Mouse (Mus musculus): ENCODE results near the gene Olfr643. TPM values are rescaled to one million over a fixed set of nuclear protein-coding genes. Genes with fewer than 3 reads are reported as not detected.

Gene Olfr643
- not detected for total RNA-seq (2021)

- DNase-seq = no peak
Observed at GRCm38 (mm10) chr7:104137305-104137704, at the start of gene Olfr643. Olfr643 (minus strand) TSS chr7:104137405.

- DNase-seq = no peak
Observed at GRCm38 (mm10) chr7:104183292-104183691, 46.1 kb upstream of the Olfr643 start, which contains the start of gene Olfr648. Olfr648 (minus strand) TSS chr7:104183392.

GRCm38 (mm10) chr7:104179074-104179473 is 41.9 kb upstream of the Olfr643 start:
- DNase-seq = no peak

GRCm38 (mm10) chr7:104178422-104179054 is 41.3 kb upstream of the Olfr643 start:
- DNase-seq = no peak

GRCm38 (mm10) chr7:104175085-104175484 is 37.9 kb upstream of the Olfr643 start:
- DNase-seq = no peak

GRCm38 (mm10) chr7:104169634-104170204 is 32.5 kb upstream of the Olfr643 start:
- DNase-seq = no peak

GRCm38 (mm10) chr7:104167105-104167504 is 29.9 kb upstream of the Olfr643 start:
- no peak for DNase-seq

- no peak for DNase-seq
Observed at GRCm38 (mm10) chr7:104150456-104150855, 13.3 kb upstream of the Olfr643 start, which contains the start of gene Ubqlnl. Ubqlnl (minus strand) TSS chr7:104150556.

GRCm38 (mm10) chr7:104143179-104143578 is 6.0 kb upstream of the Olfr643 start, which contains the start of gene Ubqln3:
Ubqln3 (minus strand) TSS chr7:104143279.
- no peak for DNase-seq

GRCm38 (mm10) chr7:104129726-104130125 is 7.5 kb downstream of the Olfr643 start, which contains the start of gene Ubqln5:
Ubqln5 (minus strand) TSS chr7:104129826.
- DNase-seq = no peak

- no peak for DNase-seq
Observed at GRCm38 (mm10) chr7:104104757-104104972, 32.5 kb downstream of the Olfr643 start, which contains the start of gene Olfr646. Olfr646 (plus strand) TSS chr7:104104873.

GRCm38 (mm10) chr7:104103913-104104756 is 33.1 kb downstream of the Olfr643 start:
- DNase-seq = no peak

- DNase-seq = no peak
Observed at GRCm38 (mm10) chr7:104085365-104085764, 51.8 kb downstream of the Olfr643 start, which contains the start of gene Olfr645. Olfr645 (minus strand) TSS chr7:104085465.

- DNase-seq = no peak
Observed at GRCm38 (mm10) chr7:104071769-104072168, 65.4 kb downstream of the Olfr643 start, which contains the start of gene Olfr644. Olfr644 (minus strand) TSS chr7:104071869.

- no peak for DNase-seq
Observed at GRCm38 (mm10) chr7:104061345-104061744, 75.9 kb downstream of the Olfr643 start, which contains the start of gene 4930516K23Rik. 4930516K23Rik (minus strand) TSS chr7:104061445.

- no peak for DNase-seq
Observed at GRCm38 (mm10) chr7:104059215-104059614, 78.0 kb downstream of the Olfr643 start.

- DNase-seq = no peak
Observed at GRCm38 (mm10) chr7:104052566-104052965, 84.6 kb downstream of the Olfr643 start, which contains the start of gene Olfr642. Olfr642 (minus strand) TSS chr7:104052666.

GRCm38 (mm10) chr7:104050745-104051144 is 86.5 kb downstream of the Olfr643 start:
- DNase-seq = no peak

GRCm38 (mm10) chr7:104035145-104035544 is 102.1 kb downstream of the Olfr643 start, which contains the start of gene Olfr641:
Olfr641 (plus strand) TSS chr7:104035445.
- DNase-seq = no peak

GRCm38 (mm10) chr7:104026978-104027377 is 110.2 kb downstream of the Olfr643 start:
- DNase-seq = no peak

GRCm38 (mm10) chr7:104025473-104025872 is 111.7 kb downstream of the Olfr643 start, which contains the start of gene Olfr640:
Olfr640 (minus strand) TSS chr7:104025573.
- DNase-seq = no peak

- DNase-seq = no peak
Observed at GRCm38 (mm10) chr7:104021651-104022050, 115.6 kb downstream of the Olfr643 start.

GRCm38 (mm10) chr7:104018953-104019352 is 118.3 kb downstream of the Olfr643 start:
- no peak for DNase-seq

Measured in heart, postnatal 4 days (tissue).